Mouse (Mus musculus): Measurements from ENCODE around the gene Rps15. TPM values are rescaled to one million over a fixed set of nuclear protein-coding genes. Genes with fewer than 3 reads are reported as not detected.
"Not testable (repeated sequence)": the region's sequence is repeated elsewhere in the genome, so short reads cannot be mapped to it uniquely, and the experiment has no call there.

The Rps15 gene
- 525 and 544 TPM in 2 replicates for polyA plus RNA-seq (2015; fragmentation: Nextera tagmentation; extraction: Ambion mirVana)

GRCm38 (mm10) chr10:80292251-80293146 is at the start of gene Rps15:
Rps15 (plus strand) TSS chr10:80292453.
- H3K36me3 ChIP-seq, result peaks cover 28% of the 10 kb centered on the region
- under 1% methylated on average over 72 of the region's 72 CpGs for WGBS
- peak within 1 kb of the TSS; percentile 83 for H3K27ac ChIP-seq
- H3K27me3 ChIP-seq, result peaks cover 11% of the 10 kb centered on the region
- peak within 1 kb of the TSS; percentile 83 for H3K4me3 ChIP-seq
- peaks cover 39% of the 10 kb centered on the region for H3K4me1 ChIP-seq (replicated peaks)
- ATAC-seq (replicated peaks; ENCODE audit: insufficient number of reproducible peaks, insufficient read depth, low FRiP score, low read depth), result peak; percentile 92
- H3K4me2 ChIP-seq, result peak within 1 kb of the TSS; percentile 78
- H3K9me3 ChIP-seq (replicated peaks), result no peaks in the 10 kb centered on the region
- H3K9ac ChIP-seq, result peak within 1 kb of the TSS; percentile 95

- 50% methylated on average over 3 of the region's 3 CpGs for WGBS
- H3K9me3 ChIP-seq (replicated peaks), result no peaks in the 10 kb centered on the region
- H3K9ac ChIP-seq, result no peak overlapping the region
- no peak overlapping the region for H3K4me2 ChIP-seq
- H3K27me3 ChIP-seq, result no peaks in the 10 kb centered on the region
- no peak overlapping the region for H3K4me3 ChIP-seq
- H3K4me1 ChIP-seq (replicated peaks), result peaks cover 32% of the 10 kb centered on the region
- H3K36me3 ChIP-seq, result peaks cover 59% of the 10 kb centered on the region
- ATAC-seq (replicated peaks; ENCODE audit: insufficient number of reproducible peaks, insufficient read depth, low FRiP score, low read depth), result no peak; the same call in 1 of the 2 replicates
- peak overlapping the region; percentile 75 for H3K27ac ChIP-seq
Observed at GRCm38 (mm10) chr10:80242607-80243006, 49.6 kb upstream of the Rps15 start.

GRCm38 (mm10) chr10:80244791-80245399 is 47.4 kb upstream of the Rps15 start:
- Histone ChIP-seq H3K36me3 (peaks cover 37% of the 10 kb centered on the region), H3K4me1 (replicated peaks) (peaks cover 39% of the 10 kb centered on the region), H3K9me3 (replicated peaks) (no peaks in the 10 kb centered on the region), H3K27ac (no peak overlapping the region), H3K9ac (no peak overlapping the region), H3K27me3 (no peaks in the 10 kb centered on the region), H3K4me2 (no peak overlapping the region), H3K4me3 (no peak overlapping the region)
- WGBS, result 35% methylated on average over 5 of the region's 5 CpGs
- ATAC-seq (replicated peaks; ENCODE audit: insufficient number of reproducible peaks, insufficient read depth, low FRiP score, low read depth), result no peak

- H3K27ac ChIP-seq, result no peak overlapping the region
- 5% methylated on average over 4 of the region's 4 CpGs for WGBS
- peaks cover 30% of the 10 kb centered on the region for H3K36me3 ChIP-seq
- no peak overlapping the region for H3K4me3 ChIP-seq
- H3K4me2 ChIP-seq, result no peak overlapping the region
- 0 out of 2 replicates have a peak overlapping the region, but pooled peaks have one; percentile 5 for H3K9ac ChIP-seq
- ATAC-seq (replicated peaks; ENCODE audit: insufficient number of reproducible peaks, insufficient read depth, low FRiP score, low read depth), result no peak
- no peaks in the 10 kb centered on the region for H3K27me3 ChIP-seq
- H3K9me3 ChIP-seq (replicated peaks), result no peaks in the 10 kb centered on the region
- H3K4me1 ChIP-seq (replicated peaks), result peaks cover 46% of the 10 kb centered on the region
Observed at GRCm38 (mm10) chr10:80245600-80245999, 46.7 kb upstream of the Rps15 start.

- H3K4me2 ChIP-seq, result no peak overlapping the region
- H3K9me3 ChIP-seq (replicated peaks), result no peaks in the 10 kb centered on the region
- H3K27ac ChIP-seq, result no peak overlapping the region
- peaks cover 20% of the 10 kb centered on the region for H3K36me3 ChIP-seq
- no peak overlapping the region; the same call in 1 of the 2 replicates for H3K4me3 ChIP-seq
- 46% methylated on average over 6 of the region's 6 CpGs for WGBS
- peaks cover 46% of the 10 kb centered on the region for H3K4me1 ChIP-seq (replicated peaks)
- H3K27me3 ChIP-seq, result no peaks in the 10 kb centered on the region
- no peak overlapping the region for H3K9ac ChIP-seq
- ATAC-seq (replicated peaks; ENCODE audit: insufficient number of reproducible peaks, insufficient read depth, low FRiP score, low read depth), result no peak
Observed at GRCm38 (mm10) chr10:80247849-80248248, 44.4 kb upstream of the Rps15 start.

- H3K9me3 ChIP-seq (replicated peaks); H3K27me3 ChIP-seq; ATAC-seq (replicated peaks; ENCODE audit: insufficient number of reproducible peaks, insufficient read depth, low FRiP score, low read depth); H3K27ac ChIP-seq; H3K9ac ChIP-seq: not testable (repeated sequence)
- Histone ChIP-seq H3K4me2 (peak overlapping the region; percentile 75), H3K4me3 (peak overlapping the region; percentile 82), H3K4me1 (replicated peaks) (peaks cover 47% of the 10 kb centered on the region), H3K36me3 (peaks cover 18% of the 10 kb centered on the region)
- 42% methylated on average over 3 of the region's 3 CpGs for WGBS
Observed at GRCm38 (mm10) chr10:80248437-80248836, 43.8 kb upstream of the Rps15 start.

GRCm38 (mm10) chr10:80248971-80249640 is 43.1 kb upstream of the Rps15 start, which contains the start of gene Ndufs7:
Ndufs7 (plus strand) TSS chr10:80249121.
- H3K9ac ChIP-seq, result peak within 1 kb of the TSS; percentile 86
- H3K9me3 ChIP-seq (replicated peaks), result no peaks in the 10 kb centered on the region
- WGBS, result under 1% methylated on average over 53 of the region's 53 CpGs
- H3K36me3 ChIP-seq, result peaks cover 17% of the 10 kb centered on the region
- H3K4me3 ChIP-seq, result peak within 1 kb of the TSS; percentile 82
- peaks cover 48% of the 10 kb centered on the region for H3K4me1 ChIP-seq (replicated peaks)
- H3K27me3 ChIP-seq, result no peaks in the 10 kb centered on the region
- peak; percentile 85 for ATAC-seq (replicated peaks; ENCODE audit: insufficient number of reproducible peaks, insufficient read depth, low FRiP score, low read depth)
- peak within 1 kb of the TSS; percentile 75 for H3K4me2 ChIP-seq
- H3K27ac ChIP-seq, result peak within 1 kb of the TSS; percentile 96

GRCm38 (mm10) chr10:80250059-80250458 is 42.2 kb upstream of the Rps15 start:
- 32% methylated on average over 2 of the region's 2 CpGs for WGBS
- Histone ChIP-seq H3K27ac (peak overlapping the region; percentile 96), H3K9me3 (replicated peaks) (no peaks in the 10 kb centered on the region), H3K36me3 (peaks cover 22% of the 10 kb centered on the region), H3K4me1 (replicated peaks) (peaks cover 48% of the 10 kb centered on the region), H3K4me3 (peak overlapping the region; percentile 82), H3K4me2 (peak overlapping the region; percentile 75), H3K9ac (peak overlapping the region; percentile 86), H3K27me3 (no peaks in the 10 kb centered on the region)
- ATAC-seq (replicated peaks; ENCODE audit: insufficient number of reproducible peaks, insufficient read depth, low FRiP score, low read depth), result no peak

GRCm38 (mm10) chr10:80250573-80250972 is 41.7 kb upstream of the Rps15 start:
- H3K27ac ChIP-seq, result 0 out of 2 replicates have a peak overlapping the region, but pooled peaks have one; percentile 96

GRCm38 (mm10) chr10:80252011-80252410 is 40.2 kb upstream of the Rps15 start:
- H3K4me1 ChIP-seq (replicated peaks), result peaks cover 43% of the 10 kb centered on the region
- H3K9me3 ChIP-seq (replicated peaks), result no peaks in the 10 kb centered on the region
- H3K4me2 ChIP-seq, result no peak overlapping the region
- no peak for ATAC-seq (replicated peaks; ENCODE audit: insufficient number of reproducible peaks, insufficient read depth, low FRiP score, low read depth)
- no peak overlapping the region for H3K9ac ChIP-seq
- H3K27ac ChIP-seq, result no peak overlapping the region
- peaks cover 42% of the 10 kb centered on the region for H3K36me3 ChIP-seq
- no peaks in the 10 kb centered on the region for H3K27me3 ChIP-seq
- H3K4me3 ChIP-seq, result no peak overlapping the region

More at GRCm38 (mm10) chr10:80250573-80250972, 41.7 kb upstream of the Rps15 start:
- H3K9ac ChIP-seq, result 0 out of 2 replicates have a peak overlapping the region, but pooled peaks have one; percentile 86
- peak overlapping the region; percentile 82 for H3K4me3 ChIP-seq
- no peaks in the 10 kb centered on the region for H3K9me3 ChIP-seq (replicated peaks)
- no peak for ATAC-seq (replicated peaks; ENCODE audit: insufficient number of reproducible peaks, insufficient read depth, low FRiP score, low read depth)
- peak overlapping the region; percentile 75 for H3K4me2 ChIP-seq
- H3K4me1 ChIP-seq (replicated peaks), result peaks cover 43% of the 10 kb centered on the region
- no peaks in the 10 kb centered on the region for H3K27me3 ChIP-seq
- peaks cover 27% of the 10 kb centered on the region for H3K36me3 ChIP-seq
- WGBS, result 85% methylated on average over 4 of the region's 4 CpGs
